Mouse (Mus musculus) midbrain, embryonic 11.5 days (tissue): ENCODE measurements around the gene Mycbp. TPM values are rescaled to one million over a fixed set of nuclear protein-coding genes. Genes with fewer than 3 reads are reported as not detected.

Source experiments
- ATAC-seq: fragments of 200-750 bp; cut with Nextera tagmentation; 2 replicates; pipeline ENCODE4 v1.8.0; 2017; ENCODE audit warnings: moderate TSS enrichment, moderate library complexity; ENCODE audit not compliant: low FRiP score
- DNase-seq: peaks from one replicate; pipeline ENCODE4 v3.0.0; 2015; ENCODE audit warnings: low spot score; ENCODE audit errors: missing footprints
- H3K27ac ChIP-seq: fragments of 300-500 bp; sonication (generic); 2 replicates; pipeline ENCODE4 v1.5.1; 2014; ENCODE audit warnings: low read depth, low read length
- H3K27me3 ChIP-seq: fragments of 300-500 bp; sonication (generic); 2 replicates; pipeline ENCODE4 v1.6.1; 2014; ENCODE audit warnings: mild to moderate bottlenecking, low read length, moderate library complexity, mixed read lengths; ENCODE audit not compliant: control insufficient read depth, insufficient read depth
- H3K36me3 ChIP-seq: fragments of 300-500 bp; sonication (generic); 2 replicates; pipeline ENCODE4 v1.6.1; 2014; ENCODE audit warnings: mild to moderate bottlenecking, low read length, moderate library complexity, mixed read lengths; ENCODE audit not compliant: control insufficient read depth, insufficient read depth
- H3K4me1 ChIP-seq: fragments of 300-500 bp; sonication (generic); 2 replicates; pipeline ENCODE4 v1.6.1; 2014; ENCODE audit warnings: low read length; ENCODE audit not compliant: control insufficient read depth, insufficient read depth
- H3K4me2 ChIP-seq: fragments of 300-500 bp; sonication (generic); 2 replicates; pipeline ENCODE4 v1.6.1; 2014; ENCODE audit warnings: mild to moderate bottlenecking, moderate library complexity
- H3K4me3 ChIP-seq: fragments of 300-500 bp; sonication (generic); 2 replicates; pipeline ENCODE4 v1.5.1; 2014; ENCODE audit warnings: low read depth, low read length
- H3K9ac ChIP-seq: fragments of 300-500 bp; sonication (generic); 2 replicates; pipeline ENCODE4 v1.6.1; 2014; ENCODE audit warnings: low read length
- H3K9me3 ChIP-seq: fragments of 300-500 bp; sonication (generic); 2 replicates; pipeline ENCODE4 v1.6.1; 2016; ENCODE audit warnings: low read length; ENCODE audit not compliant: control insufficient read depth
- WGBS: fragments of 180-500 bp; shearing (Covaris S2); extraction: QIAGEN DNeasy Blood & Tissue Kit; methylation state at CpG from one replicate; pipeline ENCODE4 v1.1.7; 2014; 5-methylcytosine and 5-hydroxymethylcytosine counted together
- polyA plus RNA-seq: library from polyadenylated mRNA; unstranded; fragments of >200 nt; fragmentation: Nextera tagmentation; extraction: Ambion mirVana; gene quantifications from 2 replicates; pipeline ENCODE4 v1.2.1, GENCODE M21; 2014

Mycbp gene
- polyA plus RNA-seq, 1 experiment from 2014 or later, result 59.6 TPM

DNA sequence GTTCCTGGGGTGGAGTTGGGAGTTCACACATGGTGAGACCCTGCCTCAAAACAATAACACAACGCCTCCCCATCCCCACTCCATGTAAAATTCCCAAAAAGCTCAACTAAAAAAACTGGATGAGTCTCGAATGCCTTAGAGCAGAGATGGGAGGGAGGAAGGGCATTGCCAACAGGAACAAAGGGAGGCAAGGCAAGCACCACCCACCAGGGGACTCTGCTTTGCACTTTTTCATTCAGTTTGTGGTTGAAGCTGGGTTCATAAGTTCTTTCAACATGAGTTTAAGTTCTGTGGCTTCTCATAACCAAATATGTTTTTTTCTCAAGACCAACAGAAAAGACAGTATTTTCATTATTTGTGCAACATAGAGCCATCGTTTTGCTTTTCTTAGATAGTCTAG is 1.2 kb upstream of the Mycbp start:
- ATAC-seq (no peak), DNase-seq (no peak)
- Histone ChIP-seq H3K9ac (no peak overlapping the region), H3K4me1 (peaks cover 8% of the 10 kb centered on the region), H3K27ac (no peak overlapping the region), H3K9me3 (no peaks in the 10 kb centered on the region), H3K4me2 (no peak overlapping the region), H3K36me3 (no peaks in the 10 kb centered on the region), H3K4me3 (no peak overlapping the region), H3K27me3 (no peaks in the 10 kb centered on the region)
- whole genome bisulfite sequencing, result 76% methylated on average over 3 of the region's 3 CpGs

DNA sequence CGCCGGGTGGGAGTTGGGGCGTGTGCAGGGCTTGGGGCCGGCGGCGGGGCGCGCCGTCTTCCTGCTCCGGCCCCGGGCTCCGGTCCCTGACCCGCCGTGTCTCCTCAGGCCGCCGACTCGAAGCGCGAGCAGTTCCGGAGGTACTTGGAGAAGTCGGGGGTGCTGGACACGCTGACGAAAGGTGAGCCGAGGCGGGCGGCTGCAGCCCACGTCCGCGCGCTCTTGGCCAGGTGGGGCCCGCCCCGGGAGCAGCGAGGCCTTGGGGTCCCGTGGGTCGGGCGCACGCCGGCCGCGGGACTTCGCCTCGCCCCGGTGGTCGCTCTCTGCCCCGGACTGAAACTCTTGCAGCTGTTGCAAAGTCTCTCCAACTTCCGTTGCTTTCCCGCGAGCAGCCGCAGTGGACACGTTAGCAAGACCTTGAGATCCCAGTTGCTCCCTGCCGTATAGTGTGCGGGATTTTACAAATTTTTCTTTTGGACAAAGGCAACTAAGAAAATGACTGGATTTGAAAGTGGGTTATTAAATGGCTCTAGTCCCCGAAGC is 565 bp downstream of the Mycbp start:
- H3K36me3 ChIP-seq, result peaks cover 3% of the 10 kb centered on the region; the same call in 1 of the 2 replicates
- ATAC-seq, result no peak
- no peaks in the 10 kb centered on the region for H3K27me3 ChIP-seq
- no peak for DNase-seq
- H3K9me3 ChIP-seq, result no peaks in the 10 kb centered on the region
- H3K27ac ChIP-seq, result peak overlapping the region; percentile 51; the same call in 1 of the 2 replicates
- H3K4me3 ChIP-seq, result peak overlapping the region; percentile 79
- peak overlapping the region; percentile 77 for H3K9ac ChIP-seq
- peak overlapping the region; percentile 79 for H3K4me2 ChIP-seq
- WGBS, result under 1% methylated on average over 52 of the region's 53 CpGs
- peaks cover 8% of the 10 kb centered on the region for H3K4me1 ChIP-seq

DNA sequence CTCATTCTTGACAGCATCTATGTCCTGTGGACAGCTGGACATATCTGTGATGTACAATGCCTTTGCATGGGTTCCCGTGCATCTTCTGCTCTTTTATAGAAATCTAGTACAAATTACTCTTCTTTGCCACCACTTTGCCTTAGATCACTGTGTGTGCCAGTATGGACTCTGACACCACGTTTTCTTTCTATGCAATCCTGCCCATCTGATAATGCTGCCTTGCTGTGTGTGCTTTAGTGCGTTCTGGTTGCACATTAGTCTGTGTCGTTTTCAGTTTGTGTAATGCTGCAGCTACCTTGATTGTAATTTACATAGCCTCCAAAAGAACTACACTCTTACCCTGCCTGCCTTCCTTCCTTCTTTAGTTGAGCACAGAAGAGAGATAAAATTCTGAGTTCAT is 6.9 kb downstream of the Mycbp start:
- 90% methylated on average over 4 of the region's 4 CpGs for WGBS
- ATAC-seq, result no peak

DNA sequence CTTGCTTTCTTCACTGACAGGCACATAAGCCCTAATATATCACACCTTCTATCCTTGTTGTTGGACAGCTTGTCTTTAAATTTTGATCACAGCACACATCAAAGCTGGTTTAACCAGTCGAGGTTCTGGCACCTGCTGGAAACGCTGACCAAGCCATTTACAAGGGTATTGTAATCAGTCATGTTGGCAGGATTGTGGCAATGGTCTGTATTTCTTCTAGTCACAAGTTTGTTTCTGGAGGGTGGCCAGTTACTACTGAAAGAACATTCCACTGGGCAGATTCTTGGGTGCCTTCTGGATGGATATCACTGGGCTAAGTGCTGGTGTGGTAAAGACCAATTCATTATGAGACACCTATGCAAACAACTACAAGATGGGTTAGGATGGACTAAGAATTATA is 7.8 kb downstream of the Mycbp start:
- peaks cover 7% of the 10 kb centered on the region for H3K4me1 ChIP-seq
- WGBS, result 81% methylated on average over 2 of the region's 2 CpGs
- H3K4me2 ChIP-seq, result no peak overlapping the region
- ATAC-seq (no peak), DNase-seq (no peak)
- H3K4me3 ChIP-seq, result no peak overlapping the region
- peaks cover 3% of the 10 kb centered on the region for H3K36me3 ChIP-seq
- no peaks in the 10 kb centered on the region for H3K9me3 ChIP-seq
- H3K27ac ChIP-seq, result no peak overlapping the region
- no peak overlapping the region for H3K9ac ChIP-seq
- H3K27me3 ChIP-seq, result no peaks in the 10 kb centered on the region

More for the DNA sequence above, 6.9 kb downstream of the Mycbp start:
- Histone ChIP-seq H3K27ac (no peak overlapping the region), H3K4me1 (peaks cover 7% of the 10 kb centered on the region), H3K36me3 (peaks cover 3% of the 10 kb centered on the region), H3K4me3 (no peak overlapping the region), H3K27me3 (no peaks in the 10 kb centered on the region), H3K4me2 (no peak overlapping the region), H3K9me3 (no peaks in the 10 kb centered on the region), H3K9ac (no peak overlapping the region)
- no peak for DNase-seq

DNA sequence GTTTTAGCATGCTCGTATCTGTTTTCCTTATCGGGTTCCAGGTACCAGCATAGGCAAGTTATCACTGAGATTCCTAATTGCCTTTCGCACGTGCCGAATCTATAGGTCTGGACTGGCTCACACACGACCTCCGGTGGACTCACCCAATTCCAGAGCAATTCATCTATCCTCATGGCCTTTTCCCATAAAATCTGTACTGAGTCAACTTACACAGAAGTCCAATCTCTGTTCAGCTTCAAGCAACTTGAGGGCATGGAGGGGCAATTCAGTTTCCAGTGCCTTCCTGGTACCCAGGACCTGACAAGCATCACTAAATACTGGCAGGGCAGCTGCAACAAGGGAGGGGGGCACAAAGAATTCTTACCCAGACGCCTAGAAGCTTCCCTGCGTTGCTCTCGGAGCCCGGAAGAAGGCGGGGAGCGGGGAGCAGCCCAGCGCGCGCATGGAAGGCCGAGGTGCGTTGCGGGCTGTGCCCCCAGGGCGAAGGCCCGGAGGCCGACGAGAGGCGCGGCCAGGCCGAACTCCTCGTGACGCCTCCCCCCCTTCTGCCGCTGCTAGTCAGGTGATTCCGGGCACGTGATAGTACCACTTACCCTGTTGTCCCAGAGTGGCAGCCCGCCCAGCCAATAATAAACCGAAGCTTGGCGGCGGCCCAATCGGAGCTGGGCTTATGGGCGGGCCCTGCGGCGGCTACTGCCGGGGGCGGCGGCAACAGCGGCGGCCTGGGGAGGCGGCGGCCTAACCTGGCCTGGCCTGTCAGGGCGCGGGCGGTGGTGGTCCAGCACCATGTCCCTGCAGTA is 12.3 kb downstream of the Mycbp start, which contains the start of gene Rragc:
Rragc (plus strand) TSS at position 699 of the 800 bp plus-strand sequence.
- Histone ChIP-seq H3K4me2 (peak within 1 kb of the TSS; percentile 85), H3K9me3 (no peaks in the 10 kb centered on the region), H3K9ac (peak within 1 kb of the TSS; percentile 93), H3K36me3 (peaks cover 4% of the 10 kb centered on the region; the same call in 1 of the 2 replicates), H3K4me1 (peaks cover 18% of the 10 kb centered on the region), H3K4me3 (peak within 1 kb of the TSS; percentile 98), H3K27me3 (no peaks in the 10 kb centered on the region), H3K27ac (peak within 1 kb of the TSS; percentile 61)
- DNase-seq (peak; percentile 100), ATAC-seq (peak; percentile 100)
- 2% methylated on average over 39 of the region's 49 CpGs for WGBS

DNA sequence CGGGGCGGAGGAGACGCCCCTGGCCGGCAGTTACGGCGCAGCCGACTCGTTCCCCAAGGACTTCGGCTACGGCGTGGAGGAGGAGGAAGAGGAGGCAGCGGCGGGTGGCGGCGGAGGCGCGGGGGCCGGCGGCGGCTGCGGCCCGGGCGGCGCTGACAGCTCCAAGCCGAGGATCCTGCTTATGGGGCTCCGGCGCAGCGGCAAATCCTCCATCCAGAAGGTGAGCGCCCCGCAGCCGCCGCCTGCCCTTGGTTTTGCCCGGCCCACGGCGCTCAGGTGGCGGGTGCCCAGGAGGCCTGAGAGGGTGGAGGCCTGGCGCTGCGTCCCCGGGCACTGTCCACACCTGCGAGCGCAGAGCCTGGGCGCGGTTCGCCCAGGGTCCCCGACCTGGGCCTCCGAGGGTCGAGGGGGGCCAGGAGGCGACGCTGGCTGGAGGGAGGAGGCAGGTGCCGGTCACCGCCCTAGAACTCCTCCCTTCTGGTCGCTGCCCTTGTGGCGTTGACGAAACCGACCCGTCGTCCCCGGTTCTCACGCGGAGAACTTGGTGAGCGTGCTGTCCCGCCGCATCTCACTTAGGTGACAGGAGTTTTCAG is 13.0 kb downstream of the Mycbp start, which contains the start of gene 4930535I16Rik:
4930535I16Rik (minus strand) TSS at position 475 of the 593 bp plus-strand sequence.
- H3K27me3 ChIP-seq, result no peaks in the 10 kb centered on the region
- peak within 1 kb of the TSS; percentile 98 for H3K4me3 ChIP-seq
- H3K4me1 ChIP-seq, result peaks cover 18% of the 10 kb centered on the region
- H3K27ac ChIP-seq, result peak within 1 kb of the TSS; percentile 61
- no peaks in the 10 kb centered on the region for H3K9me3 ChIP-seq
- H3K4me2 ChIP-seq, result peak within 1 kb of the TSS; percentile 85
- peak within 1 kb of the TSS; percentile 93 for H3K9ac ChIP-seq
- peak; percentile 91 for DNase-seq
- WGBS, result under 1% methylated on average over 57 of the region's 63 CpGs
- ATAC-seq, result peak; percentile 68
- peaks cover 7% of the 10 kb centered on the region; the same call in 1 of the 2 replicates for H3K36me3 ChIP-seq

DNA sequence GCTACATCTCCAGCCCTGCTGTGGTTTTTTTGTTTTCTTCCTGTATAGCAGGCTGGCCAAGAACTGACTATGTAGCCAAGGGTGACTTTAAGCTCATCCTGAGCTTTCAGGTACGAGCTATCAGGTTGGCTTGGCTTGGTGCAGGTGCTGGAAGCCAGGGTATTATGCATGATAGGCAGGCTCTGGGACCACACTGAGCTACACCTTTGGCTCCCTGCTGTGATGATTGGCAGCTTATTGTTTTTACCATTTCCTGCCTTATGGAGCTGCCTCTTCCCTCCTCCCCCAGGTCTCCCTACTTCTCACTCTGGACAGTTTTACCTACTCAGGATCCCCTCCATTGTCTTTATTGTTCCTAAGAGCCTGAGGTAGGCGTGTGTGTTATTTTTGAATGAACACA is 14.2 kb downstream of the Mycbp start:
- no peaks in the 10 kb centered on the region for H3K9me3 ChIP-seq
- ATAC-seq, result no peak
- H3K9ac ChIP-seq, result 0 out of 2 replicates have a peak overlapping the region, but pooled peaks have one; percentile 0
- H3K27ac ChIP-seq, result no peak overlapping the region
- peaks cover 7% of the 10 kb centered on the region; the same call in 1 of the 2 replicates for H3K36me3 ChIP-seq
- no peaks in the 10 kb centered on the region for H3K27me3 ChIP-seq
- H3K4me2 ChIP-seq, result peak overlapping the region; percentile 85
- DNase-seq, result no peak
- WGBS, result 61% methylated on average over 2 of the region's 2 CpGs
- H3K4me3 ChIP-seq, result no peak overlapping the region
- peaks cover 18% of the 10 kb centered on the region for H3K4me1 ChIP-seq

DNA sequence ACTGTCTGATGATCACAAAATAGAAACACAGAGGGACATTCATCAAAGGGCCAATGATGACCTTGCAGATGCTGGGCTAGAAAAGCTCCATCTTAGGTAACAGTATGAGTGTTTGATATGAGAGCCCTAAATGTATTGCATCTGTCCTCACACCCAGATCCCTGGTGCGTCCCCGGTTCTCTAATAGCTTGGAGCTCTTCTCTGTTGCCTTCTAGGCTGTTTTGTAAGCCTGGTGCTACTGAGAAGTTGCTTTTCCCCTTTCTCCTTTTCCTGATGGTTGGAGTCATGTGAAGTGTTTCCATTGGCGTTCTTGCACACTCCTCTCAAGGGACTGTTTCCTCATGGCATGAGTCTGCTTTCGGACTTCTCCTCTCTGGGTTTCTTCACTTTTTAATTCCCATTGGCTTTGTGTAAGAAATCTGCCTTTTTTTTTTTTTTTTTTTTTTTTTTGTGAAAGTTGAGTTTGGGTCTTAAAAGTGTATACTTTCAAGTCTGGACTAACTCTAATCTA is 16.5 kb downstream of the Mycbp start:
- H3K36me3 ChIP-seq, result peaks cover 13% of the 10 kb centered on the region
- H3K9me3 ChIP-seq, result no peaks in the 10 kb centered on the region
- 90% methylated on average over 4 of the region's 4 CpGs for WGBS
- no peak overlapping the region for H3K9ac ChIP-seq
- no peaks in the 10 kb centered on the region for H3K27me3 ChIP-seq
- H3K4me1 ChIP-seq, result peaks cover 15% of the 10 kb centered on the region
- H3K27ac ChIP-seq, result no peak overlapping the region
- no peak for ATAC-seq
- no peak overlapping the region for H3K4me2 ChIP-seq
- H3K4me3 ChIP-seq, result no peak overlapping the region
- no peak for DNase-seq

DNA sequence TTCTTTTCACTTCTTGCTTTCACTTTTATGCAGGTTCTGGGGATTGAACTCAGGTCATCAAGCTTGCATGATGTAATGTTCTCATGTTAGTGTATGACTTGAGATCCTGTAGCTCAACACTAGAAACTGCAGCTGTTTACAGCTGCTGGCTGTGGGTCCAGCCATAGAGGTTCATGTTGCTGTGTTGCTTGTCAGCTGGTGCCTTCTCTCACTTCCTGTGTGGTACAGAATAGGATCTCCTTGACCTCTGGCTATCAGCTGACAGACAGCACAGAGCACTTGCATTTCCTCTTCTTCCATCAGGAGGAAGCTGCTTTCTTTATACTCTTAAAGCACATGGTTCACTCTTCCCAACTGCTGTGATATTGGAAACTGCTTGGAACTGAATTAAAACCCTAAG is 23.3 kb downstream of the Mycbp start:
- Histone ChIP-seq H3K27ac (no peak overlapping the region), H3K4me3 (no peak overlapping the region), H3K27me3 (no peaks in the 10 kb centered on the region), H3K4me1 (no peaks in the 10 kb centered on the region), H3K9ac (no peak overlapping the region), H3K4me2 (no peak overlapping the region), H3K36me3 (peaks cover 16% of the 10 kb centered on the region), H3K9me3 (no peaks in the 10 kb centered on the region)
- DNase-seq, result no peak
- no peak for ATAC-seq
